Mouse (Mus musculus): ENCODE results near the gene Lrrc27. TPM values are rescaled to one million over a fixed set of nuclear protein-coding genes. Genes with fewer than 3 reads are reported as not detected.
A peak's percentile ranks its signal among the peaks of the same experiment; 100 is the strongest.

Gene Lrrc27
- 5.1 and 7.9 TPM in 2 replicates for polyA plus RNA-seq (2014; fragmentation: Nextera tagmentation; extraction: Ambion mirVana)

DNA sequence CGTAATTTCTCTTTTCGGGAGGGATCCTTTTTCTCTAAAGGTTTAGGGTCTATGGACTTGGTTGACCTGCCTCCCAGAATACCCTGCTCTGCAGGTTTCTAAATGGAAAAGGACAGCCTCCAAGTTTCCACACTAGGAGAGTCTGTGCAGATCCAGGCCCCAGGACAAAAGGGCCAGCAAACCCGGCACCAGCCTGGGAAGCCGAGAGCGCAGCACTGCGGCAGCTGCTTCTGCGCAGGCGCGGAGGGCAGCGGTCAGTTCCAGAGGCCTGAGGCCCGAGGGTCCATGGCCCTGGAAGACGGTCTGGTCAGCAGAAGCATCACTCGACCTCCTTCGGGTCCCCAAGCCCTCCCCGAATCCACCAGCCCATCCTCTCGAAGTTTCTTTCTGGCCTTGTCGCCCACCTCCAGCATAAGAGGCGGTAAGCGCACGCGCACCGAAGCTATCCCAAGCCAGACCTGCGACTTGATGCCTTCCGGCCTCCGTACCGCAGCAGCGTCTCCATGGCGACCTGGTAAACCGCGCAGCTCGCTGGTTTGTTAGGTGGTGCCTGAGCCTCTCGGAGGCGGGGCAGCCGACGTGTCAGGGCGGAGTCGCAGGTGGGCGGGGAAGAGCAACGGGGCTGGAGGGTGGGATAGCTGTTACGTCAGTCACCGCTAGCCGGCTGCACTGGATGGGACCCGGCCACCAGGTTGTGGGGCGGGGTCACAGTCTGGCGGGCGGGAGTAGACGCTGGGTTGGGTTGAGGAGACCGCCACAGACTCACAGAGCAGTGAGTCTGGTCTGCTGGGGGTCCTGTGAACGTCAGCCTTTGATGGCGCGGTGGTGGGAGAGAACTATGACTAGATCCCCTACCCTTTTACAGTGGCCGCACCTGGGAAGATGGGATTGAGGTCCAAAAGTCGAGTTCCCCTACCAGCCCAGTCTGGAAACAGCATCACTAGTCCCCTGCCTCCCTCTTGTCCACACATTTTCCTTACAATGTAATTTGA is at the start of gene Lrrc27, which contains the start of gene Stk32c:
TSS of gene Lrrc27 (plus strand) at position 235 of the 992 bp plus-strand sequence.
TSS of gene Stk32c (minus strand) at position 554 of the 992 bp plus-strand sequence.
- H3K9ac ChIP-seq (ENCODE audit: low read length), result peak within 1 kb of the TSS; percentile 79
- H3K4me3 ChIP-seq (ENCODE audit: low read depth, low read length), result peak within 1 kb of the TSS; percentile 45
- H3K4me2 ChIP-seq (ENCODE audit: low read depth), result peak within 1 kb of the TSS; percentile 57
- H3K9me3 ChIP-seq (ENCODE audit: control insufficient read depth, low read length), result no peaks in the 10 kb centered on the region
- H3K4me1 ChIP-seq (ENCODE audit: control insufficient read depth, insufficient read depth, low read length), result peaks cover 3% of the 10 kb centered on the region; the same call in 1 of the 2 replicates
- DNase-seq (ENCODE audit: low spot score), result peak; percentile 98
- H3K27ac ChIP-seq (ENCODE audit: low read depth, low read length), result peak within 1 kb of the TSS; percentile 78
- WGBS, result 3% methylated on average over 53 of the region's 53 CpGs
- ATAC-seq (ENCODE audit: insufficient read depth, low FRiP score, low TSS enrichment), result peak; percentile 97
- no peaks in the 10 kb centered on the region for H3K27me3 ChIP-seq (ENCODE audit: control insufficient read depth, insufficient read depth, low read length)
- H3K36me3 ChIP-seq (ENCODE audit: control insufficient read depth, insufficient read depth, low read length), result no peaks in the 10 kb centered on the region

DNA sequence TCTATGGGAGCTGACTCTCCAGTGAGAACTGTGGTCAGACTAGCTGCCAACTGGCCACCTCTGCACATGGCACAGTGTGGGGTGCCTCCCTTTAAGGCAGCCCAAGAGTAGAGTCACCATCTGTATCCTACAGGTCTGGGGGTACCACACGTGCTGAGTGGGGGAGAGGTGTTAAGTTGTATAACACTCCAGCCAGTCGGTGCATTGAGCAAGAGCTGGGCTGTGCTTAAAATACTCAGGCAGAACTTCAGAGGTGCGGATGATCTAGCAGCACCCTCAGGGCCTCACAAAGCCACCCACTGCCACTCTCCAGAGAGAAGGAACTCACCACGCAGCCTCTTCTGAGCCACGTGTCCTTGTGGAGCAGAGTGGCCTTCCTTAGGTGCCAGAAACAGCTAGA is 48.4 kb upstream of the Lrrc27 start:
- no peaks in the 10 kb centered on the region for H3K4me1 ChIP-seq (ENCODE audit: control insufficient read depth, insufficient read depth, low read length)
- DNase-seq (ENCODE audit: low spot score) (no peak), ATAC-seq (ENCODE audit: insufficient read depth, low FRiP score, low TSS enrichment) (no peak)
- no peak overlapping the region for H3K4me3 ChIP-seq (ENCODE audit: low read depth, low read length)
- no peak overlapping the region for H3K9ac ChIP-seq (ENCODE audit: low read length)
- no peak overlapping the region for H3K4me2 ChIP-seq (ENCODE audit: low read depth)
- H3K36me3 ChIP-seq (ENCODE audit: control insufficient read depth, insufficient read depth, low read length), result no peaks in the 10 kb centered on the region
- WGBS, result 62% methylated on average over 5 of the region's 5 CpGs
- H3K27ac ChIP-seq (ENCODE audit: low read depth, low read length), result no peak overlapping the region
- no peaks in the 10 kb centered on the region for H3K27me3 ChIP-seq (ENCODE audit: control insufficient read depth, insufficient read depth, low read length)
- H3K9me3 ChIP-seq (ENCODE audit: control insufficient read depth, low read length), result no peaks in the 10 kb centered on the region

DNA sequence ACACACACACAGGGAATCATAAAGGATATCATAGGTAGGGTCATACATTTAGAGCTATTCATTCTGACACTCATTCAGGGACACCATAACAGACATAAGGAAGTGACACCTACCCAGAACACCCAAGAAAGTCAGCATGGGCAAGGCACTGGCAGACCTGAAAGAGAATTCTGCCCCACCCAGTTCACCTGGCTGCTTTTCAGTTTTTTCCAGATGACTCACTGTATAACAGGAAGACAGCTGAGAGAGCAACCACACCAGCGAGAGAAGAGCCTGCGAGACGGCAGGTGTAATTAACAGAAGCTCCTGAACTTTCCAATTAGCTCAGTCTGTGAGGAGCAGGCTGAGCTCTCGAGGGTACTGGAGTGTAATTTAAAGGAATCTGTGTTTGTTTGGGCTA is 43.6 kb upstream of the Lrrc27 start:
- Histone ChIP-seq H3K9ac (ENCODE audit: low read length) (no peak overlapping the region), H3K27me3 (ENCODE audit: control insufficient read depth, insufficient read depth, low read length) (no peaks in the 10 kb centered on the region), H3K9me3 (ENCODE audit: control insufficient read depth, low read length) (no peaks in the 10 kb centered on the region), H3K4me3 (ENCODE audit: low read depth, low read length) (no peak overlapping the region), H3K4me2 (ENCODE audit: low read depth) (no peak overlapping the region), H3K4me1 (ENCODE audit: control insufficient read depth, insufficient read depth, low read length) (no peaks in the 10 kb centered on the region), H3K36me3 (ENCODE audit: control insufficient read depth, insufficient read depth, low read length) (no peaks in the 10 kb centered on the region), H3K27ac (ENCODE audit: low read depth, low read length) (no peak overlapping the region)
- WGBS, result 72% methylated on average over 4 of the region's 4 CpGs
- no peak for ATAC-seq (ENCODE audit: insufficient read depth, low FRiP score, low TSS enrichment)
- DNase-seq (ENCODE audit: low spot score), result no peak

DNA sequence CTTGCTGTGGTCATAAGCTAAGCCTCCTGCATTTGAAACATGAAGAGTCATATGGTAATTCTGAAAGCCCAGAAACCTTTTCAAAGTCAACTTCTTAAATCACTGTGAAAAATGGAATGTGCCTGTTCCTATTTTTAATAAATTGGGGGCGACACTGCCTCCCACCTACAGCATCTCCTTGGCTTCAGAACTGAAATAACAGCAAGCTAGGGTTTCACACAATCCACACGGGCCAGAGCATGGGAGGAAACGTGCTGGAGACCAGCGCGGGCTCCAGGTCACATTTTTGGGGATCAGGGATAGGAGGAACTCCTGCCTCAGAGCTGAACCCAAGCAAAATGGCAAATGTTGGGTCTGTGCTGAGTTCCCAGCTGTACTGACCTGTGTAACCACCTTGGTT is 33.5 kb upstream of the Lrrc27 start:
- 85% methylated on average over 5 of the region's 5 CpGs for WGBS
- DNase-seq (ENCODE audit: low spot score), result no peak
- no peak overlapping the region for H3K4me2 ChIP-seq (ENCODE audit: low read depth)
- no peaks in the 10 kb centered on the region for H3K36me3 ChIP-seq (ENCODE audit: control insufficient read depth, insufficient read depth, low read length)
- no peak for ATAC-seq (ENCODE audit: insufficient read depth, low FRiP score, low TSS enrichment)
- no peak overlapping the region for H3K4me3 ChIP-seq (ENCODE audit: low read depth, low read length)
- H3K27me3 ChIP-seq (ENCODE audit: control insufficient read depth, insufficient read depth, low read length), result no peaks in the 10 kb centered on the region
- no peaks in the 10 kb centered on the region for H3K9me3 ChIP-seq (ENCODE audit: control insufficient read depth, low read length)
- H3K4me1 ChIP-seq (ENCODE audit: control insufficient read depth, insufficient read depth, low read length), result no peaks in the 10 kb centered on the region
- no peak overlapping the region for H3K27ac ChIP-seq (ENCODE audit: low read depth, low read length)
- H3K9ac ChIP-seq (ENCODE audit: low read length), result no peak overlapping the region

DNA sequence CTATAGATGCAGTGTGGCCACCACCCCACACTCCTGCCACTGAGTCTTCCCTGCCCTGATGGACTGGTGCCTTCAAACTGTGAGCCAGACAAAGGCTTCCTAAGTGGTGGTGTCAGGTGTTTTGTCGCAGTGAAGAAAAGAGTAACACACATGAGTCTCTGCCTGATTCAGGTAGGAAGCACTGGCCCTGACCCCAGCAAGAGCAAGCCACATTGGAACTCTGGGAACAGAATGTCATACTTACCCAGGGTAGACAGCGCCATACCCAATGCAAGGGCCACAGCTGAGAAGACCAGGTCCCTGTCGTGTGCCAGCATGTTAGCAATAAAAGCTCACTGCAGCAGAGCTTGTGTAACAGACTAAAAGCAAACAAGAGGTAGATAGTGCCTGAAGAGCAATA is 32.7 kb upstream of the Lrrc27 start:
- Histone ChIP-seq H3K36me3 (ENCODE audit: control insufficient read depth, insufficient read depth, low read length) (no peaks in the 10 kb centered on the region), H3K4me1 (ENCODE audit: control insufficient read depth, insufficient read depth, low read length) (no peaks in the 10 kb centered on the region), H3K4me3 (ENCODE audit: low read depth, low read length) (no peak overlapping the region), H3K4me2 (ENCODE audit: low read depth) (no peak overlapping the region), H3K9me3 (ENCODE audit: control insufficient read depth, low read length) (no peaks in the 10 kb centered on the region), H3K27me3 (ENCODE audit: control insufficient read depth, insufficient read depth, low read length) (no peaks in the 10 kb centered on the region), H3K27ac (ENCODE audit: low read depth, low read length) (no peak overlapping the region), H3K9ac (ENCODE audit: low read length) (no peak overlapping the region)
- DNase-seq (ENCODE audit: low spot score), result no peak
- no peak for ATAC-seq (ENCODE audit: insufficient read depth, low FRiP score, low TSS enrichment)
- WGBS, result 93% methylated on average over 3 of the region's 3 CpGs

DNA sequence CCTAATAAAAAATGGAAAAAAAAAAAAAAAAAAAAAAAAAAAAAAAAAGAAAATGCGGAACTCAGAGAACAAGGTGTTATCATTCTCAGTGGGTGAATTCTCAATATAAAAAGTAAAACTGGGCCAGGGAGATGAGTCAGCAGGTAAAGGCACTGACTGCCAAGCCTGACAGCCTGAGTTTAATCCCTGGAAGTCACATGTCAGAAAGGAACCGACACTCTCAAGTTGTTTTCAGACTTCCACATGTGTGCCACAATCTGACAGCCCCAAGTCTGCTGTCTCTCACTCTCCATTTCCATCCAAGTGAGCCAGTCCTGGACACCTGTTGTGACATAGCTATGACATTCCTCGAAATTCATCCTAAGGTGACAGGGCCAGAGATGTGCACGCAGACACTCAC is 28.4 kb upstream of the Lrrc27 start:
- WGBS, result 83% methylated on average over 4 of the region's 4 CpGs
- no peak overlapping the region for H3K4me2 ChIP-seq (ENCODE audit: low read depth)
- no peak overlapping the region for H3K27ac ChIP-seq (ENCODE audit: low read depth, low read length)
- H3K27me3 ChIP-seq (ENCODE audit: control insufficient read depth, insufficient read depth, low read length), result peaks cover 12% of the 10 kb centered on the region
- H3K4me3 ChIP-seq (ENCODE audit: low read depth, low read length), result no peak overlapping the region
- ATAC-seq (ENCODE audit: insufficient read depth, low FRiP score, low TSS enrichment), result no peak
- H3K36me3 ChIP-seq (ENCODE audit: control insufficient read depth, insufficient read depth, low read length), result no peaks in the 10 kb centered on the region
- no peak overlapping the region for H3K9ac ChIP-seq (ENCODE audit: low read length)
- no peaks in the 10 kb centered on the region for H3K9me3 ChIP-seq (ENCODE audit: control insufficient read depth, low read length)
- peaks cover 8% of the 10 kb centered on the region for H3K4me1 ChIP-seq (ENCODE audit: control insufficient read depth, insufficient read depth, low read length)
- DNase-seq (ENCODE audit: low spot score), result no peak

DNA sequence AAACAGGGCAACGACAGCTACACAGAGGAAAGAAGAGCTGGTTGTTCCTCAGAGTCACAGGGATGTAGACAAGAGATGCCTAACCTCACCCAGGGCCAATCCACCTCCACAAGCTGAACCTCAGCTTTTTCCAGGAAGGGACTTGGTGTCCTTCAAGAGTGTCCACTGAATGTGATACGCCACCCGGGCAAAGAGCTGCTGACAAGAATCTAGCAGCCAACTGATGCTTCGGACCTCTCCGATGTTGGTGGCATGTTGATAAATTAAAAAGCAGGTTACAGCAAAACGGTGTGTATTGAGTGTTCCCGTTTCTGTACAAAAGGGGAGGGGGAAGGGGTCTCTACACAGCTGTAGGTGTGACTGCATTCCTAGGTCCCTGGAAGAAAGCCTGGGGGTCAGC is 27.9 kb upstream of the Lrrc27 start:
- Histone ChIP-seq H3K27ac (ENCODE audit: low read depth, low read length) (no peak overlapping the region), H3K4me3 (ENCODE audit: low read depth, low read length) (no peak overlapping the region), H3K36me3 (ENCODE audit: control insufficient read depth, insufficient read depth, low read length) (no peaks in the 10 kb centered on the region), H3K4me1 (ENCODE audit: control insufficient read depth, insufficient read depth, low read length) (peaks cover 8% of the 10 kb centered on the region), H3K9me3 (ENCODE audit: control insufficient read depth, low read length) (no peaks in the 10 kb centered on the region), H3K4me2 (ENCODE audit: low read depth) (no peak overlapping the region), H3K9ac (ENCODE audit: low read length) (no peak overlapping the region), H3K27me3 (ENCODE audit: control insufficient read depth, insufficient read depth, low read length) (peaks cover 12% of the 10 kb centered on the region)
- DNase-seq (ENCODE audit: low spot score) (no peak), ATAC-seq (ENCODE audit: insufficient read depth, low FRiP score, low TSS enrichment) (no peak)
- whole genome bisulfite sequencing, result 86% methylated on average over 7 of the region's 7 CpGs

DNA sequence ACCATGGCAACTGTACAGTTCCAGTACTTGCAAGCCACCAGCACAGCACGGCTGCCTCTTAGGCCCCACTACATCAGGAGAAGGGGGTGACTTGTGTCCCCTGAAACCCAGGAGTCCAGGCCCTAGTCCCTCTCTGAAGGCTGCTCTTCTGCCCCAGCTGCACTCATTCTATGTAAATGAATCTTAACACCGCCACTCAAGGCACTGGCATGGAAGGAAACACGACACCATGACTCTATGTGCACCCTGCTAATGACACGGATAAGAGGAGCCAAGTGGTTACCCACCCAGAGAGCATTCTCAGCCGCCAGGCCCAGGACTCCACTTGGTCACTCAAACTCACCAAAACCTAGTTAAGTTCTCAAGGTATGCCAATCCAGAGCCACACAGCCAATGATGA is 26.8 kb upstream of the Lrrc27 start:
- Histone ChIP-seq H3K4me2 (ENCODE audit: low read depth) (no peak overlapping the region), H3K27me3 (ENCODE audit: control insufficient read depth, insufficient read depth, low read length) (peaks cover 12% of the 10 kb centered on the region), H3K9me3 (ENCODE audit: control insufficient read depth, low read length) (no peaks in the 10 kb centered on the region), H3K27ac (ENCODE audit: low read depth, low read length) (no peak overlapping the region), H3K4me3 (ENCODE audit: low read depth, low read length) (no peak overlapping the region), H3K9ac (ENCODE audit: low read length) (no peak overlapping the region), H3K4me1 (ENCODE audit: control insufficient read depth, insufficient read depth, low read length) (peaks cover 8% of the 10 kb centered on the region), H3K36me3 (ENCODE audit: control insufficient read depth, insufficient read depth, low read length) (no peaks in the 10 kb centered on the region)
- DNase-seq (ENCODE audit: low spot score), result no peak
- ATAC-seq (ENCODE audit: insufficient read depth, low FRiP score, low TSS enrichment), result no peak
- WGBS, result 46% methylated on average over 5 of the region's 5 CpGs

DNA sequence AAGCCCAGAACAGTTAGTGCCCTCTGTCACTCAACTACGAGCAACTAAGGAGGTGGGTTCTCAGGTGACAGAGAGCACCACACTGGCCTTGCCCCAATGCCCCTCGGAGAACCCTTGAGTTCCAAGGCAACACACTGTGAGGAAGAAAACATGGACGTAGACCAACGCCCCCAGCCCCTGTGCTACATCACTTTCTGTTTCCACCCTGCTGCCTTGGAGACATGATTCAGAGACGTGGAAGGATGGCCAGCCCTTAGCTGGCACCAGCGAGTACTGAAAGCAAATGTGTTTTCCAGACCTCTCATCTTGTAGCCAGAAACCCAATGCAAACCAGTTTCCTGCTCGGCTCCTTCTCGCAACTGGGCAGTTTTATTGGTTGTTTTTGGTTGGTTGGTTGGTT is 26.4 kb upstream of the Lrrc27 start:
- Histone ChIP-seq H3K4me3 (ENCODE audit: low read depth, low read length) (no peak overlapping the region), H3K9me3 (ENCODE audit: control insufficient read depth, low read length) (no peaks in the 10 kb centered on the region), H3K36me3 (ENCODE audit: control insufficient read depth, insufficient read depth, low read length) (no peaks in the 10 kb centered on the region), H3K4me1 (ENCODE audit: control insufficient read depth, insufficient read depth, low read length) (peaks cover 8% of the 10 kb centered on the region), H3K4me2 (ENCODE audit: low read depth) (no peak overlapping the region), H3K9ac (ENCODE audit: low read length) (no peak overlapping the region), H3K27me3 (ENCODE audit: control insufficient read depth, insufficient read depth, low read length) (peaks cover 12% of the 10 kb centered on the region), H3K27ac (ENCODE audit: low read depth, low read length) (no peak overlapping the region)
- ATAC-seq (ENCODE audit: insufficient read depth, low FRiP score, low TSS enrichment), result no peak
- no peak for DNase-seq (ENCODE audit: low spot score)
- WGBS, result 64% methylated on average over 8 of the region's 8 CpGs
